Mouse (Mus musculus) limb, embryonic 15.5 days (tissue): ENCODE measurements around the gene Myh6. TPM values are rescaled to one million over a fixed set of nuclear protein-coding genes. Genes with fewer than 3 reads are reported as not detected.

ENCODE experiments used
- ATAC-seq: fragments of 200-750 bp; cut with Nextera tagmentation; 2 replicates; pipeline ENCODE4 v1.8.0; 2017; ENCODE audit warnings: low read depth, moderate TSS enrichment; ENCODE audit not compliant: insufficient number of reproducible peaks, low FRiP score, low TSS enrichment
- H3K27ac ChIP-seq: fragments of 300-500 bp; sonication (generic); 2 replicates; pipeline ENCODE4 v1.5.1; 2015; ENCODE audit warnings: moderate library complexity, mild to moderate bottlenecking, inconsistent platforms
- H3K27me3 ChIP-seq: fragments of 300-500 bp; sonication (generic); 2 replicates; pipeline ENCODE4 v1.6.1; 2015; ENCODE audit warnings: inconsistent platforms
- H3K36me3 ChIP-seq: fragments of 300-500 bp; sonication (generic); 2 replicates; pipeline ENCODE4 v1.6.1; 2015; ENCODE audit warnings: inconsistent platforms
- H3K4me1 ChIP-seq: fragments of 300-500 bp; sonication (generic); 2 replicates; pipeline ENCODE4 v1.6.1; 2015; ENCODE audit warnings: inconsistent platforms
- H3K4me2 ChIP-seq: fragments of 300-500 bp; sonication (generic); 2 replicates; pipeline ENCODE4 v1.6.1; 2015; ENCODE audit warnings: mild to moderate bottlenecking, inconsistent platforms
- H3K4me3 ChIP-seq: fragments of 300-500 bp; sonication (generic); 2 replicates; pipeline ENCODE4 v1.5.1; 2015; ENCODE audit warnings: mild to moderate bottlenecking, inconsistent platforms
- H3K9ac ChIP-seq: fragments of 300-500 bp; sonication (generic); 2 replicates; pipeline ENCODE4 v1.6.1; 2015; ENCODE audit warnings: inconsistent platforms
- H3K9me3 ChIP-seq: fragments of 300-500 bp; sonication (generic); 2 replicates; pipeline ENCODE4 v1.6.1; 2016; ENCODE audit warnings: inconsistent platforms
- WGBS: fragments of 180-500 bp; shearing (Covaris S2); methylation state at CpG from one replicate; pipeline ENCODE4 v1.1.7; 2015; 5-methylcytosine and 5-hydroxymethylcytosine counted together
- microRNA counts: library from miRNA; unstranded; fragments of <30 nt; microRNA quantifications from one replicate; lab custom pipeline; 2016
- microRNA-seq: library from miRNA; unstranded; fragments of <30 nt; microRNA quantifications from one replicate; pipeline ENCODE4, GENCODE M21; 2016
- polyA plus RNA-seq: library from polyadenylated mRNA; unstranded; fragments of >200 nt; fragmentation: Nextera tagmentation; extraction: Ambion mirVana; gene quantifications from 2 replicates; pipeline ENCODE4 v1.2.1, GENCODE M21; 2015

Myh6 gene
- polyA plus RNA-seq, 1 experiment from 2014 or later, result 2.6 TPM

DNA sequence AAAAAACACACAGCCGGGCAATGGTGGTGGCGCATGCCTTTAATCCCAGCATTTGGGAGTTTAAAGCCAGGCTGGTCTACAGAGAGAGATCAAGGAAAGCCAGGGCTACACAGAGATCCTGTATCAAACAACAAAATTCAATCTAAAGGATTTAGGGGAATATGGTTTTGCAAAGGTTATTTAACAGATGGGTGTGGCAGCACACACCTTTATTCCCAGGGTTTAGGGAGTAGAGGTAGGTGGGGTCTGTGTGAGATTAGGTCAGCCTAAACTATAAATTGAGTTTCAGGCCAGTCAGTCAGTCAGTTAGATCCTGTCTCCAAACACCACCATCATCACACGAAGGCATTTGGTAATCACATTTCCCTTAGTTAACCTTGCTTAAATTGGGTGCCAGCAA lies 74.5 kb downstream of the Myh6 start, which contains the start of gene Pabpn1:
Pabpn1 (plus strand) TSS at position 301 of the 400 bp plus-strand sequence.
- Histone ChIP-seq H3K4me2 (peak within 1 kb of the TSS; percentile 46), H3K27me3 (no peaks in the 10 kb centered on the region), H3K27ac (peak within 1 kb of the TSS; percentile 84), H3K36me3 (peaks cover 20% of the 10 kb centered on the region), H3K4me3 (peak within 1 kb of the TSS; percentile 92), H3K9ac (0 out of 2 replicates have a peak within 1 kb of the TSS, but pooled peaks have one; percentile 0), H3K4me1 (peaks cover 19% of the 10 kb centered on the region), H3K9me3 (no peaks in the 10 kb centered on the region)
- WGBS, result 92% methylated on average over 3 of the region's 3 CpGs
- ATAC-seq, result no peak

MicroRNAs encoded within 50 kb of the gene (microRNA counts, 519-probe panel; counts per million panel counts)
- microRNA mmu-miR-208a (lab: Ali Mortazavi, UCI), result 2,370 counts per million, percentile 47 among the panel's probes with 10 or more counts
- microRNA mmu-miR-208b (lab: Ali Mortazavi, UCI), result 2,434 counts per million, percentile 49 among the panel's probes with 10 or more counts

Small RNAs within 50 kb of the gene (microRNA-seq; reads per million reads assigned to microRNA genes)
- gene Mir208a, result 2.5 reads per million, percentile 5 among the genes with 10 or more reads in this experiment
- 70.4 reads per million, percentile 45 among the genes with 10 or more reads in this experiment for gene Mir208b

Other genes with a start within 250 kb of the Myh6 start
- 5.0 and 5.4 TPM in 2 replicates for gene Slc7a8, start 185.0 kb downstream of the Myh6 start, polyA plus RNA-seq
- gene Rnf212b, start 152.8 kb downstream of the Myh6 start, polyA plus RNA-seq, result not detected in 2 replicates
- gene Homez, start 96.0 kb downstream of the Myh6 start, polyA plus RNA-seq, result 8.3 and 8.4 TPM in 2 replicates
- gene Ppp1r3e, start 89.4 kb downstream of the Myh6 start, polyA plus RNA-seq, result 0.94 and 1.0 TPM in 2 replicates
- gene Bcl2l2, start 83.5 kb downstream of the Myh6 start, polyA plus RNA-seq, result 3.8 and 4.6 TPM in 2 replicates
- 0.33 TPM in 1 of 2 replicates, not detected in the other for gene Gm20521, start 83.5 kb downstream of the Myh6 start, polyA plus RNA-seq
- gene Pabpn1, start 74.4 kb downstream of the Myh6 start, polyA plus RNA-seq, result 83.4 and 94.3 TPM in 2 replicates
- 56.3 and 70.6 TPM in 2 replicates for gene Slc22a17, start 53.8 kb downstream of the Myh6 start, polyA plus RNA-seq
- gene Efs, start 40.8 kb downstream of the Myh6 start, polyA plus RNA-seq, result 57.2 and 58.0 TPM in 2 replicates
- not detected in 2 replicates for gene Il25, start 34.2 kb downstream of the Myh6 start, polyA plus RNA-seq
- gene Cmtm5, start 30.7 kb downstream of the Myh6 start, polyA plus RNA-seq, result 12.7 and 12.9 TPM in 2 replicates
- not detected in 2 replicates for gene Gm17428, start 10.0 kb upstream of the Myh6 start, polyA plus RNA-seq
- 33.5 and 95.2 TPM in 2 replicates for gene Myh7, start 27.7 kb upstream of the Myh6 start, polyA plus RNA-seq
- 70.7 and 79.7 TPM in 2 replicates for gene Ngdn, start 48.5 kb upstream of the Myh6 start, polyA plus RNA-seq
- 4.0 and 4.8 TPM in 2 replicates for gene Zfhx2, start 125.4 kb upstream of the Myh6 start, polyA plus RNA-seq
- gene Thtpa, start 127.9 kb upstream of the Myh6 start, polyA plus RNA-seq, result 20.2 and 21.3 TPM in 2 replicates
- 24.9 and 25.2 TPM in 2 replicates for gene Ap1g2, start 139.7 kb upstream of the Myh6 start, polyA plus RNA-seq
- gene Jph4, start 150.0 kb upstream of the Myh6 start, polyA plus RNA-seq, result 1.5 and 2.1 TPM in 2 replicates